Mouse (Mus musculus): ENCODE measurements at regions not wholly inside any gene's neighbourhood (a gene's known extent, or its start where the extent isn't known, plus 50 kb on each side); places are given as distances from the start of the nearest gene placed in this dataset.
"Not testable (repeated sequence)": the region's sequence is repeated elsewhere in the genome, so short reads cannot be mapped to it uniquely, and the experiment has no call there.

DNA sequence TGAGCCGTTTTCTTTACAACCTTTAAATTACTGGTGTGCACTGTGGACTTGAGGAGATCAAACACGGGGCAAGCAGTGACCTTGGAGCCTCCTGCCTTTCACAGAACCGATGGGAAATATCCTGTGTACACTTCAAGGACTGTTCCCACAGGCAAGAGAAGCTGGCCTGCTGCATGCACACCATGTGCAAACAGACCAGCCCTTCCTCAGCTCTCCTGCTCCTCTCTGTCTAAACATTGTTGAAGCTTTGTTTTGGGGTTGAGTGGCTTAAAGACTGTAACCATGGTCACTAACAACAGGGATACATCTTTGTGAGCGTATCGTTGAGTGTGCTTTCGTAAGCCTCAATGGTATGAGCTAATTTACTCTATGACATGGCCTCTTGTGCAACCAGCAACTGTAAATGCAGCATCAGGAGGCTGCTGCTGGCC is 50.2 kb upstream of the Agps start:
- DNase-seq: no peak

- peak in 1 of 2 experiments; percentile 43 for DNase-seq
Measured at GRCm38 (mm10) chr2:75781078-75781477, 50.9 kb upstream of the Agps start.

GRCm38 (mm10) chr2:75778628-75779027 is 53.3 kb upstream of the Agps start:
- not testable (repeated sequence) for DNase-seq

- peak in 1 of 2 experiments; percentile 8 for DNase-seq
Measured at GRCm38 (mm10) chr2:75777040-75777451, 54.9 kb upstream of the Agps start.

GRCm38 (mm10) chr2:75776533-75776932 is 55.4 kb upstream of the Agps start:
- no peak for DNase-seq

DNA sequence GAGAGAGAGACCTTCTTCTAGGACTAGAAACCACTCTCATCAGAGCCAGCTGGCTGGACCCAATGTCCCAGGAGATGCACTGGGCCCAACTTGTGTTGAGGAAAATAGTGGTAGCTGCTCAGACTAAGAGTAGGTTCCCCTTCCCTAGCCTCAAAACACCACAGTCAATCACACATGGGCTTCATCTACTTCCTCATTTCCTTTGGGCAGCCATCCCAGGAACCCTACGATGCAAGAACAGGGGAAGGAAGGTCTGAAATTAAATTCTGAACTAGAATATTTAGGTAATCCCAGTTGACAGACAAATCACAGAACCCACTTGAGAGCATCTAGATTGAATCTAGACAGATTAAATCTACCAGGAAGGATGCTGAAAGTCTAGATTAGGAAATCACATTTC is 56.8 kb upstream of the Agps start:
- no peak for DNase-seq

GRCm38 (mm10) chr2:75773431-75773830 is 58.5 kb upstream of the Agps start:
- no peak for DNase-seq

DNA sequence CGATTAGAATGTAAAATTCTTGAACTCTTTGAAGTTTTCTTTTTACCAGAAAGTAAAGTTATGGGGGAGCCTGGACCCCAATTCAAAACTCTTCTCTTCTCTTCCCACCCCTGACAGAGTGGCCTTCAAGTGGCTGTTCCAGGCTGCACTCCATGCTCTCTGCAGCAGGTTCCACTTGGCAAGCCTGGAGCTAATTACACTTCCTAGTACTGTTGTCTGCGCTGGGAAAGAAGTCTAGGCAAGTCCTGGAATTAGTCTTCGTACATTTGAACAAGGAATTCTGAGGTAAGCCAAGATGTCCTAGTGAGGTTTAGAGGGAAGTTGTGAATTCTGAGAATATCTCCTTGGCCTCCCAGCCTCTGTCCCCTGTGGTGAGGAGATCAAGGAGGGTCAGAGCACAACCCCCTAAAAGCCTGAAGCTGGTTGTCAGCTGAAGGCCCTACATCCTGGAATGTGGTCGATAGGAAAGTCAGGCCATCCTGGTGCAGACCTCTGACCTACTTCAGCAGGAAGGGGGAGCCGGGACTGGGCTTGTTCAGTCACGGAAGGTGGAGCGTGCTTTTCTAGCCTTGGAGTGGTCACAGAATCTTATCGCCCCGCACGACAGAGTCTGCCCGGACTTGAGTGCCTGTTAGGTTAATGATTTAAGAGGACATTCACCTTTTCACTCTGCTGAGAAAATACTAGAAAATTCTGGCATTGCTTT is 59.6 kb upstream of the Agps start:
- DNase-seq: no peak

DNA sequence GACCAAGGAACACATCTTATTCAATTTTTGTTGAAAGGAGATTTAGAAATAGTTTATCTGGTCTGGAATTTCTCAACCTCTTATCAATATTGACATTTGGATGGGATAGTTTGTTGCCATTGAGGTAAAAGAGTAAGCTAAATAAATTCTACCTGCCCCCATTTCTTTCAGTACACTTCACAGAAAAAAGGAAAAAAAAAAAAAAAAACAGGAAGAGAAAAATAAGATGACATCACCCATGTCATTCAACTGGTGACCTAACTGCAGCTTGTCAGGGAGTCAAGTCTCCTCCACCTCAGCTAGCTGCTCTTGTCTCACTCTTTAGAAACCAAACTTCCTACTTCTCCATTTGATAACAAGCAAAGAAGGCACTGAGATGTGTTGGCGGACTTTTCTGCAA is 61.3 kb upstream of the Agps start:
- DNase-seq: no peak

DNA sequence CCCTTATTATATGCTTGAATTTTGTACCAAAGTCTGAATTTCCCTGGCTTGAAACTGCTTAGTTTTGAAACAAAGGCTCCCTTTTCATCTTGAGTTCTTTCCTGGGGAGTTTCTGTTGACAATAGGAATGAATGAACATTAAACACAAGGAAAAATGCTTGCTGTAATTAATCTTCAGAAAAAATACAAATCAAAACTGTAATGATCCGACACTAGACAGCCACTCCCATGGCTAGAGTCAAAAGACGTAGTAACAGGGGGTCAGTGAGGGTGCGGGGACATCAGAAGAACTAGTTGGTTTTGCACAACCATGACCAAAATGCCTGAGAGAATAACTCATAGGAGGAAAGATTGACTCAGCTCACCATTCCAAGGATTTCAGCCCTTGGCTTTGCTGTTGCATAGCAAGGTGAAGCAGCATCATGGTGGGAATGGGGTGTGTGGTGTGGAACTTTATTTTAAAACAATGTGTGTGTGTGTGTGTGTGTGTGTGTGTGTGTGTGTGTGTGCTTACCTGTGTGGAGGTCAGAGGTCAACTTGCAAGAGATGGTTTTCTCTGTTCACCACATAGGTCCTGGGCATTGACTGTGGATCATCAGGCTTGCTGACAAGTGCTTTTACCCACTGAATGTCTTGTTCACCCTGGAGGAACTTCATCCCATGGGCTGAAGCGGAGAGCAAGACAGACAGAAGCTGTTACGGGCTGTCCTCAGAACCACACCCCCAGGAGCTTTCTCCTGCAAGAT is 63.2 kb upstream of the Agps start:
- DNase-seq: no peak

DNA sequence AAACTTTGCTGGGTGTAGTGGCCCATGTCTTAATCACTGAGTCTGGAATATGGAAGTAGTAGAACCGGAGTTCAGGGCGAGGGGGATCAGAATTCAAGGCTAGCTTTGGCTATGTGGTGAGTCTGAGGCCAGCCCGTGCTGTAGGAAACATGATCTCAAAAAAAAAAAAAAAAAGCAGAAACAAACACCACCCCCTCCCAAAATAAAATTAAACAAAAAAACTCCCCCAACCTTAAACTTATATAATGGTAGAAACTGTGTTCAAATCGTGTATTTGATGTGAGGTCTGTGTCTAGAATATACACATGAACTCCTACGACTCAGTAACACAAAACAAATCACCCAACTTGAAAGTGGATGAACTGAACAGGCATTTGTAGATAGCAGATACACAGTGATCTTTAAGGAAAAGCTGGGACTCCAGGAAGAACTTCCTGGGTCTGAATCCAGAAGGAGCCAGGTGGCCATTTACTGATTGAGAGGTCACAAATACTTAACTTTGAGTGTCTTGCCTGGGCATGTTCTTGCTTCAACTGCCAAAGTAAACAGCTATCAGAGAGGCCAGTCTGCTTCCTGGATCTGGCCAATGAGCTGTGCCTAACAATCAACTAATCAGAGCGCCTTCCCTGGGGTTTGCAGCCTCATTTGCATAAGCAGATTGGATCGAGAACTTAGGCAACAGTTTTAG is 63.6 kb upstream of the Nfe2l2 start:
- no peak for DNase-seq

- DNase-seq: no peak
Measured at GRCm38 (mm10) chr2:75765403-75765802, 61.0 kb upstream of the Nfe2l2 start.

GRCm38 (mm10) chr2:75763252-75763651 is 58.8 kb upstream of the Nfe2l2 start:
- DNase-seq: no peak

DNA sequence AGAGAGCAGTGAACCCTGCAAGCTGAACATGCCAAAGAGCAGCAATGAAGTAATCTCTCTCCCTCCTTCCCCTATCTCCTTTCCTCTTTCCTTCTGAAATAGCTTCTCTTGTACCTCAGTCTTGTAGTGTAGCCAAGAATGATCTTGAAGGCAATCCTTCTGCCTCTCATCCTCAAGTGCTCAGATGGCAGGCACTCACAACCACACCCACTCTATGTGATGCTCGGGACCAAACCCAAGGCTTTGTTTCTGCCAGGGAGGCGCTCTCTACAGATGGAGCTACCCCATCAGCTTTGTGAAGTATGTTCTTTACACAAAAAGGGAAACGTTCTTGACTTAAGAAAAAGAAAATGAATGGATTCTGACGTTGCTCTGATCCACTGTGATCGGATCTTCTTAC is 57.6 kb upstream of the Nfe2l2 start:
- no peak for DNase-seq

- no peak for DNase-seq
Measured at GRCm38 (mm10) chr2:75761626-75762025, 57.2 kb upstream of the Nfe2l2 start.

- DNase-seq: no peak
Measured at GRCm38 (mm10) chr2:75759196-75759885, 54.9 kb upstream of the Nfe2l2 start.

GRCm38 (mm10) chr2:75758277-75758676 is 53.8 kb upstream of the Nfe2l2 start:
- DNase-seq: no peak

- DNase-seq: no peak
Measured at GRCm38 (mm10) chr2:75756704-75757638, 52.5 kb upstream of the Nfe2l2 start.

- DNase-seq: no peak
Measured at GRCm38 (mm10) chr2:75754606-75755005, 50.2 kb upstream of the Nfe2l2 start.

Data from cerebellum, postnatal 36 days (tissue).